Mouse (Mus musculus): ENCODE measurements around the gene Aldh16a1. TPM values are rescaled to one million over a fixed set of nuclear protein-coding genes. Genes with fewer than 3 reads are reported as not detected.
A peak's percentile ranks its signal among the peaks of the same experiment; 100 is the strongest.

Gene Aldh16a1
- polyA plus RNA-seq, 1 experiment from 2014 or later = 18.8 TPM

- ATAC-seq = peak; percentile 92
- Histone ChIP-seq H3K4me1 (ENCODE audit: control insufficient read depth, insufficient read depth, low read depth, low read length) (peaks cover 13% of the 10 kb centered on the region), H3K27me3 (replicated peaks; ENCODE audit: control insufficient read depth, insufficient read depth, low read length) (peaks cover 73% of the 10 kb centered on the region), H3K9ac (ENCODE audit: low read depth, low read length) (peak overlapping the region; percentile 51), H3K27ac (ENCODE audit: low read depth, low read length) (no peak overlapping the region), H3K4me2 (ENCODE audit: low read length) (peak overlapping the region; percentile 77), H3K36me3 (ENCODE audit: control insufficient read depth, insufficient read depth, low read length) (no peaks in the 10 kb centered on the region), H3K4me3 (ENCODE audit: low read length) (peak overlapping the region; percentile 42), H3K9me3 (ENCODE audit: control insufficient read depth, low read length) (no peaks in the 10 kb centered on the region)
- WGBS = under 1% methylated on average over 34 of the region's 34 CpGs
Measured at GRCm38 (mm10) chr7:45182199-45182601, 27.8 kb upstream of the Aldh16a1 start.

GRCm38 (mm10) chr7:45181540-45181939 is 27.2 kb upstream of the Aldh16a1 start:
- Histone ChIP-seq H3K4me1 (ENCODE audit: control insufficient read depth, insufficient read depth, low read depth, low read length) (peaks cover 14% of the 10 kb centered on the region), H3K4me2 (ENCODE audit: low read length) (peak overlapping the region; percentile 77), H3K4me3 (ENCODE audit: low read length) (peak overlapping the region; percentile 42), H3K9ac (ENCODE audit: low read depth, low read length) (peak overlapping the region; percentile 47), H3K9me3 (ENCODE audit: control insufficient read depth, low read length) (no peaks in the 10 kb centered on the region), H3K27ac (ENCODE audit: low read depth, low read length) (no peak overlapping the region), H3K27me3 (replicated peaks; ENCODE audit: control insufficient read depth, insufficient read depth, low read length) (peaks cover 79% of the 10 kb centered on the region), H3K36me3 (ENCODE audit: control insufficient read depth, insufficient read depth, low read length) (no peaks in the 10 kb centered on the region)
- no peak for ATAC-seq
- WGBS = 5% methylated on average over 35 of the region's 35 CpGs

GRCm38 (mm10) chr7:45180896-45181477 is 26.6 kb upstream of the Aldh16a1 start, which contains the start of gene Pth2:
Gene Pth2 (plus strand): TSS chr7:45180995.
- no peak for ATAC-seq
- 18% methylated on average over 19 of the region's 20 CpGs for WGBS
- no peak within 1 kb of the TSS for H3K27ac ChIP-seq (ENCODE audit: low read depth, low read length)
- peak within 1 kb of the TSS; percentile 42 for H3K4me3 ChIP-seq (ENCODE audit: low read length)
- no peaks in the 10 kb centered on the region for H3K36me3 ChIP-seq (ENCODE audit: control insufficient read depth, insufficient read depth, low read length)
- peaks cover 84% of the 10 kb centered on the region for H3K27me3 ChIP-seq (replicated peaks; ENCODE audit: control insufficient read depth, insufficient read depth, low read length)
- no peaks in the 10 kb centered on the region for H3K9me3 ChIP-seq (ENCODE audit: control insufficient read depth, low read length)
- peak within 1 kb of the TSS; percentile 77 for H3K4me2 ChIP-seq (ENCODE audit: low read length)
- peak within 1 kb of the TSS; percentile 47 for H3K9ac ChIP-seq (ENCODE audit: low read depth, low read length)
- H3K4me1 ChIP-seq (ENCODE audit: control insufficient read depth, insufficient read depth, low read depth, low read length) = peaks cover 19% of the 10 kb centered on the region

- H3K4me3 ChIP-seq (ENCODE audit: low read length) = no peak within 1 kb of the TSS
- no peak within 1 kb of the TSS for H3K27ac ChIP-seq (ENCODE audit: low read depth, low read length)
- peaks cover 20% of the 10 kb centered on the region for H3K4me1 ChIP-seq (ENCODE audit: control insufficient read depth, insufficient read depth, low read depth, low read length)
- H3K36me3 ChIP-seq (ENCODE audit: control insufficient read depth, insufficient read depth, low read length) = no peaks in the 10 kb centered on the region
- no peak for ATAC-seq
- H3K9me3 ChIP-seq (ENCODE audit: control insufficient read depth, low read length) = no peaks in the 10 kb centered on the region
- peaks cover 91% of the 10 kb centered on the region for H3K27me3 ChIP-seq (replicated peaks; ENCODE audit: control insufficient read depth, insufficient read depth, low read length)
- no peak within 1 kb of the TSS for H3K9ac ChIP-seq (ENCODE audit: low read depth, low read length)
- 32% methylated on average over 7 of the region's 7 CpGs for WGBS
- no peak within 1 kb of the TSS for H3K4me2 ChIP-seq (ENCODE audit: low read length)
Measured at GRCm38 (mm10) chr7:45179469-45179868, 25.1 kb upstream of the Aldh16a1 start, which contains the start of gene Gfy. Gene Gfy (minus strand): TSS chr7:45179569.

- WGBS = 22% methylated on average over 7 of the region's 7 CpGs
- no peaks in the 10 kb centered on the region for H3K9me3 ChIP-seq (ENCODE audit: control insufficient read depth, low read length)
- no peak for ATAC-seq
Measured at GRCm38 (mm10) chr7:45178550-45178949, 24.2 kb upstream of the Aldh16a1 start.

GRCm38 (mm10) chr7:45176356-45176755 is 22.0 kb upstream of the Aldh16a1 start:
- WGBS = 2% methylated on average over 31 of the region's 31 CpGs
- Histone ChIP-seq H3K9me3 (ENCODE audit: control insufficient read depth, low read length) (no peaks in the 10 kb centered on the region), H3K36me3 (ENCODE audit: control insufficient read depth, insufficient read depth, low read length) (no peaks in the 10 kb centered on the region), H3K9ac (ENCODE audit: low read depth, low read length) (no peak overlapping the region; the same call in 1 of the 2 replicates), H3K4me2 (ENCODE audit: low read length) (peak overlapping the region; percentile 47), H3K4me3 (ENCODE audit: low read length) (peak overlapping the region; percentile 26), H3K4me1 (ENCODE audit: control insufficient read depth, insufficient read depth, low read depth, low read length) (peaks cover 9% of the 10 kb centered on the region), H3K27me3 (replicated peaks; ENCODE audit: control insufficient read depth, insufficient read depth, low read length) (peaks cover 74% of the 10 kb centered on the region), H3K27ac (ENCODE audit: low read depth, low read length) (no peak overlapping the region)
- no peak for ATAC-seq

More at GRCm38 (mm10) chr7:45178550-45178949, 24.2 kb upstream of the Aldh16a1 start:
- Histone ChIP-seq H3K4me1 (ENCODE audit: control insufficient read depth, insufficient read depth, low read depth, low read length) (peaks cover 20% of the 10 kb centered on the region), H3K4me2 (ENCODE audit: low read length) (no peak overlapping the region), H3K36me3 (ENCODE audit: control insufficient read depth, insufficient read depth, low read length) (no peaks in the 10 kb centered on the region), H3K27me3 (replicated peaks; ENCODE audit: control insufficient read depth, insufficient read depth, low read length) (peaks cover 92% of the 10 kb centered on the region), H3K4me3 (ENCODE audit: low read length) (no peak overlapping the region), H3K9ac (ENCODE audit: low read depth, low read length) (no peak overlapping the region), H3K27ac (ENCODE audit: low read depth, low read length) (no peak overlapping the region)

GRCm38 (mm10) chr7:45175929-45176328 is 21.5 kb upstream of the Aldh16a1 start:
- ATAC-seq = no peak
- no peak overlapping the region for H3K27ac ChIP-seq (ENCODE audit: low read depth, low read length)
- H3K4me2 ChIP-seq (ENCODE audit: low read length) = peak overlapping the region; percentile 47
- H3K36me3 ChIP-seq (ENCODE audit: control insufficient read depth, insufficient read depth, low read length) = no peaks in the 10 kb centered on the region
- peaks cover 71% of the 10 kb centered on the region for H3K27me3 ChIP-seq (replicated peaks; ENCODE audit: control insufficient read depth, insufficient read depth, low read length)
- WGBS = 2% methylated on average over 23 of the region's 23 CpGs
- H3K4me3 ChIP-seq (ENCODE audit: low read length) = peak overlapping the region; percentile 26; the same call in 1 of the 2 replicates
- no peaks in the 10 kb centered on the region for H3K9me3 ChIP-seq (ENCODE audit: control insufficient read depth, low read length)
- peaks cover 7% of the 10 kb centered on the region; the same call in 1 of the 2 replicates for H3K4me1 ChIP-seq (ENCODE audit: control insufficient read depth, insufficient read depth, low read depth, low read length)
- H3K9ac ChIP-seq (ENCODE audit: low read depth, low read length) = no peak overlapping the region

GRCm38 (mm10) chr7:45175398-45175797 is 21.0 kb upstream of the Aldh16a1 start:
- no peak overlapping the region for H3K4me2 ChIP-seq (ENCODE audit: low read length)
- WGBS = 5% methylated on average over 13 of the region's 13 CpGs
- no peak overlapping the region for H3K27ac ChIP-seq (ENCODE audit: low read depth, low read length)
- no peak overlapping the region for H3K4me3 ChIP-seq (ENCODE audit: low read length)
- H3K4me1 ChIP-seq (ENCODE audit: control insufficient read depth, insufficient read depth, low read depth, low read length) = peaks cover 7% of the 10 kb centered on the region; the same call in 1 of the 2 replicates
- no peak overlapping the region for H3K9ac ChIP-seq (ENCODE audit: low read depth, low read length)
- peaks cover 71% of the 10 kb centered on the region for H3K27me3 ChIP-seq (replicated peaks; ENCODE audit: control insufficient read depth, insufficient read depth, low read length)
- H3K36me3 ChIP-seq (ENCODE audit: control insufficient read depth, insufficient read depth, low read length) = no peaks in the 10 kb centered on the region
- no peaks in the 10 kb centered on the region for H3K9me3 ChIP-seq (ENCODE audit: control insufficient read depth, low read length)
- no peak for ATAC-seq

- Histone ChIP-seq H3K4me3 (ENCODE audit: low read length) (peak overlapping the region; percentile 12; the same call in 1 of the 2 replicates), H3K36me3 (ENCODE audit: control insufficient read depth, insufficient read depth, low read length) (no peaks in the 10 kb centered on the region), H3K27ac (ENCODE audit: low read depth, low read length) (no peak overlapping the region), H3K4me1 (ENCODE audit: control insufficient read depth, insufficient read depth, low read depth, low read length) (peaks cover 7% of the 10 kb centered on the region; the same call in 1 of the 2 replicates), H3K4me2 (ENCODE audit: low read length) (peak overlapping the region; percentile 34), H3K9ac (ENCODE audit: low read depth, low read length) (peak overlapping the region; percentile 38), H3K9me3 (ENCODE audit: control insufficient read depth, low read length) (no peaks in the 10 kb centered on the region), H3K27me3 (replicated peaks; ENCODE audit: control insufficient read depth, insufficient read depth, low read length) (peaks cover 70% of the 10 kb centered on the region)
- no peak for ATAC-seq
- 3% methylated on average over 23 of the region's 29 CpGs for WGBS
Measured at GRCm38 (mm10) chr7:45174567-45175280, 20.3 kb upstream of the Aldh16a1 start.

All from hindbrain, embryonic 16.5 days (tissue).